Mouse (Mus musculus) urinary bladder, postnatal 36 days (tissue): Measurements from ENCODE around the gene Chtop.

Experiments
- DNase-seq, 2 experiments: peaks; one replicate each; pipeline ENCODE4 v3.0.0; 2022; ENCODE audit warnings: low spot score in 2 of 2, mixed read lengths in 1 of 2

Chtop gene

DNA sequence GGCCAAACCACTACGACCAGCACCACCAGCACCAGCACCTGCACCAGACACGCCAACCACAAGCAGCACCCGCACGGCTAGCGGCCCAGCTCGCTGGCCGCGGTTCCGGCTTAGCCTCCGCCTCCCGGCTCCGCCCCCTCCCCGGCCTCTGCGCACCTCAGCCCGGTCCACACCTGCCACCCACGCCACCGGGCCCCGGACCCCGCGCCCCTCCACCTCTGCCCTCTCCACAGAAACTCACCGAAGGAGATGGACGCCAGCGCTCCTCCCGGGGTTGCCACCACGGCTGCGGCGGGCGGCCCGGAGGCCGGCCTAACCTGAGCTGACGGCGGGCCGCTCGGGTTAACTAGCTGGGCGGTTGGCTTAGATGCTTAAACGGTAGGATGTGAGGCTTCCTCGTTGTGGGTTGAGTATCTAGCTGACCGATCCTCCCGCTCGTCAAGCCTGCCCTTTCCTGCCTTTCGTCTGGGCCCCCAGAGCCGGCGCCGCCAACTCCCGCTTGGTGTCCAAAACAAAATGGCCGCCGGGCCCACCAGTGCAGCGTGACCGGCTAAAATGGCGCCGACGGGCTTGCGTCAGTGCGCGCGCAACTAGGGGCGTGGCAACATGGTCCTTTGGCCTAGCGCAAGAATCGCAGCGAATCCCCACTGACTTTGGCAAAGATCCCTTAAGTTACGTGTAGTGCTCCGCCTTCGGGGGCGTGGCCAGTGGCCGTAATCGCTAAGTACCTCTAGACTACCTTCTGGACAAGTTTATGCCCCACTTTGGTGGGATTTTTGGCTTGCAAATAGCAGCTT is at the start of gene Chtop:
Gene Chtop, minus strand, starts transcription at position 549 of the 797 bp plus-strand sequence.
- DNase-seq: peak; percentile 99 to 100

DNA sequence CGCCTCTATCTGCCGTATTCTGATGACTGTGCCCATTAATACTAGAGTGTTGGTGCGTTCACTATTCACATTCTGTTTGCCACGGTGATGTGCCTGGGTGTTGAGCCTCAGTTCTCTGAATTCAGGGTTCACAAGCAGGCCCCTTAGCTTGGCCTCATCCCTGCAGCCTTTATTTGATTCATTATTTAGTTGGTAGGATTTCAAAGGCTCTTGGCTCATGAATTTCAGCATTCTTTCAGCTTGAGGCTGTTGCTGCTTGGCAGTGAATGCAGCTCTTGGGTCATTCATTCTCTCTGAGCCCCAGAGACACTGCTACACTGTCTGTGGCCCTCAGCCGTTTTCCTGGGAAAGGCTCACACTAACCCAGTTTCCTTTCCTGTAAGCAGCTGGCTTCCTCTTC is 46.7 kb upstream of the Chtop start:
- no peak for DNase-seq

DNA sequence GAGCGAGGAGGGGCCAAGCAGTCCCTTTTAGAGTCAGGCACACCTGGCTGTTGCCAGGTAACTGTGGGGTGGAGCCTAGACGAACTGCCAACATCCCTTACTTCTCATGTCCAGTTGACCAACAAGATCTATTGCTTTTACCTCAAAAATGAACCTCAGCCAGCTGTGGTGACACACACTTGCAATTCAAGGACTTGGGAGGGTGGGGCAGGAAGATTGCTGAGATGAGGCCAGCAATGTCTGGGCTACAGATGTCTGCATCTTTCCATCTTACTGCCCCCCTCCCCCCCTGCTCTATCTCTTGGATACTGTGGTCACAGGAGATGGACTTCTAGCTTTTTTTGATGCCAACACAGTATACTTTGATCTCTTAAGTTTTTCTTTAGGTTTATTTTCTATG is 42.9 kb upstream of the Chtop start:
- DNase-seq: no peak

DNA sequence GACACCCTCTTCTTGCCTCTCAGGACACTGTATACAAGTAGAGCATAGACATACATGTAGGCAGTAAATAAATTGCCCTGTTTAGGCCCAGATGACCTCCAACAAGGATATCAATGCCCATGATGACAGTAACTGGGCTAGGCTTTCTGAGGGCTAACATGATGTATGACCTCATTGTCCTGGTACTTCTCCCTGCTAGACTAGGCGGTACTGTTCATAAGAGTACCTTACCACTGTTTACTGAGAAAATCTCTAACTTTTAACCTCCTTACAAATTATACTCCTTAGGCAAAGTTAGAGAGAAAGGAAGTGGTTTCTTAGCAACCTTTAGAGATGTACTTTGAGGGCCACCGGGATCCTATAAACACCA is 41.1 kb upstream of the Chtop start:
- DNase-seq: no peak

DNA sequence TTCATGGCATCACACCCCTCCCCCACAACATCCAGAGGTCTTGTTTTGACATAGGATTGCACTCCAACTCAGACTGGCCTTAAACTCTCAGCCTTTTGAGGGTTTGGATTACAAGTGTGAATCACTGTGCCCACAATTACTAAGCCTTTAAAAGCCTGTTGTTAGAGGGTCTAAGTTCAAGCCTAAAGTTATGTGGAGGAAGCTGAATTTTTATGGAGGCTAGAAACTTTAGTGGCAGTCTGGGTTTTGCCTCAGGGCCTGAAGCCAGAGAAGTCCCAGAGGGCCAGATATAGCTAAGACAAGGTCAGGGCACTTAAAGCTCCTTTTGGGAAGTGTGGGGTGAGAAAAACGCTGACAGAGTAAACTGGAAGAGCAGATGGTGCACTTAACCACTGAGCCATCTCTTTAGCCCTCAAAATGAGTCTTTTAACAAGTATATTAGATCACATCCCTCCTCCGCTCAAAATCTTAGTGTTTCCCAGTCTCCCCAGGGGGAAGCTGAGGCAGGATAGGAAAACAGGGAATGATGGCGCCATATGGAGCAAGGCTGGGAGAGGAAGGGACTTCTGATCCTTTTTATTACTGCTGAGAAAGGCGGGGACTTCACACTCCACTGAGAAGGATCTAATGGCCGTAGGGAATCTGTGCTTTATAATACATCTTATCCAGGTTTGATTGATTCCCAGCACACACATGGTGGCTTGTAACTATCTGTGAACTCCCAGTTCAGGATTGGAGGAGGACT is 40.5 kb upstream of the Chtop start:
- no peak for DNase-seq

DNA sequence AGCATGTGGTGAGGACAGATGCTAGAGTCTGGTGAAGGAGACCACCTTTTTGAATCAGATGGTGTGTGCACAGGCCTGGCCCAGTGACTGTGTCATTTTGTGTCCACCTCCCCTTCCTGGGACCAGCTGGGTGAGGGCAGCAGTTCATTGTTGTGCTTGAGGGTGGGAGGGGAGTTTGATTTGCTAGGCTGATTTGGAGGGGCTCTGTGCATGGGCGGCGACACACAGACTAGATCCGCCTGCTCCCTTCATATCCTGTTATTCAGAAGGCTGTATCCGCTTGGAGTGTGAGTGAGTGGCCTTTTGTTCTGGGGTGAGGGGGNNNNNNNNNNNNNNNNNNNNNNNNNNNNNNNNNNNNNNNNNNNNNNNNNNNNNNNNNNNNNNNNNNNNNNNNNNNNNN is 31.6 kb upstream of the Chtop start:
- DNase-seq: no peak

DNA sequence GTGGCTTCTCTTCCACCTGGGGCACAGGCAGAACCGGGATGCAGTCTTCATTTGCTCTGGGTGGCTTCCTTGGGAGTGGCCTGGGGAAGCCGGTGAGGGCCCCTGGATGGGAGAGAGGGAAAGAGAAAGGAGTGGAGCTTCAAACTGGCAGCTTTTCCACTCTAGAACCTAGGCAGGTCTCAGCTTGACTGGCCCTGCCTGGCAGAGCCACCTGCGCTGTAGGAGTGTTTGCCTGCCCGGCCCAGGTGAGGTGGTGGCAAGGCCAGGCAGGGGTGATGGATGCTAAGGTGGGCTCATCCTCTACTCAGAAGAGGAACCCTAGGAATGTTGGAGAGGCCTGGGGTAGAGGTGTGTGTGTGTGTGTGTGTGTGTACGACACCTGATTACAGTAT is 28.6 kb upstream of the Chtop start:
- peak in 1 of 2 experiments; percentile 54 for DNase-seq

DNA sequence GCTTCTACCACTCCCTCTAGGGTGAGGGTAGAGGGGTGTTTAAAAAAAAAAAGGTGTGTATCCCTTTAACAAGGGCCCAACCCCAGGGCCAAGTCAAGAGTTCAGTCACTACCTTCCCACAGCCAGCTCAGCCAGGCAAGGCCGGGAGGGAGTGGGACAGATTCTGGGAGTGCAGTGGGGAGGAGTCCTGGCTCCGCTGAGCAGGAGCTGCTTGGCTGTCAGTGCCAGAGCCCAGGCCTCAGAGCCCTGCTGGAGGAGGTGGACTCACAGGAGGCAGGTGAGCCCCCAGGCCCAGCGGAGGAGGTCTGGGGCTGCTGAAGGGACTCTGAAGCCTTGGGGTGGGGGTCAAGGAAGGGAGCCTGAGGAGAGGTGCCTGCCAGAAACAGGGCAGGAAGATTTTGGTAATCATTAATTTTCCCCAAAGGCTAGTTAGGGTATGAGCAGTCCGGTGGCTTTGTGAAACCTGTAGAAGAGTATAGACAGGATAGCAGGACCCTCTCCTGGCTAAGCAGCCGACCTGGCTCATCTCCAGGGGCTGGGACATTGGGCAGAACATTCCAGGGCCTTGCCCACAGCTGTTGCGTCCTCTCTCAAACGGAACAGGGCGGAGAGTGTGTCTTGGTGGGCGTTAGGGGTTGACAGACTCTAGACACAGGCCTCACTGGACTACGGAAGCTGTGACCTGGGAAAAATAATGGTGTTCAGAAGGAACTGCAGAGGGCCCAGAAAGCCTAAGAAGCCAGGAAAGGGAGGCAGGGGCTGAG is 28.0 kb upstream of the Chtop start, which contains the start of gene S100a16:
Gene S100a16, plus strand, starts transcription at position 114 of the 764 bp plus-strand sequence.
- peak; percentile 73 to 87 for DNase-seq

DNA sequence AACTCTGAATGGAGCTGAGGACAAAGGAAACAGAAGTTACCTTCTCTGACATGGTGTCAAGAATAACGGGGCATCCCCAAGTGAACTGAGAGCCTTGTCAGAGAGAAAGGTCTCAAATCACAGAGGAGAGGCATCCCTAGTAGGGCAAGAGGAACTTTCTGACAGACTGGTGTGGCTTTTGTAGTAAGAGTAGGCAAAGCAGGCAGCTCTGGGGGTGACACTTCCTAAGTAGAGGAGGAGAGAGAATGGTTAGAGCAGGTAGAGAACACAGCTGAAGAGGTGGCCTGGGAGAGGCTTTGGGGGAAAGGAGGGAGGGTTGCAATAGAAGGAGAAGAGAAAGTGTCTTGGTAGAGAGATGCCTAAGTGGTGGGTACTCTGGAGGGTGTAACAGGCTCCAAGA is 26.1 kb upstream of the Chtop start:
- no peak for DNase-seq

DNA sequence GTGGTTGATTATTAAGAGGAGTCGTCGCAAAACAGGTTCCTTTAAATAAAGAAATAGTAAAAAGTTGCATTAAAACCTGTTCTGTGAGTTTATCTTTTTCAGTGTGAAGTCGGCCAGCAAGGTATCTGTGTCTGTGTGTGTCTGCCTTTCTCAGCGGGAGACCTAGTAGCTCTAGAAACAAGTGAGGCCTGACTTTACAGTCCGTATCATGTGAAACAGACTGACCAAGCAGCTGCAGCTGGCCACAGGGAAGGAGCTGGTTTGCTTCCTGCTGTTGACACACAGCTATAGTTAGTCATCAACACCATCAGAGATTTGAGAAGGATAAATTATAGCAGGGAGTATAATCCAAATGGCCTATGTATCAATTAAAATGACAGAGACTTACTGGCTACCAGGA is 22.4 kb upstream of the Chtop start:
- no peak for DNase-seq

DNA sequence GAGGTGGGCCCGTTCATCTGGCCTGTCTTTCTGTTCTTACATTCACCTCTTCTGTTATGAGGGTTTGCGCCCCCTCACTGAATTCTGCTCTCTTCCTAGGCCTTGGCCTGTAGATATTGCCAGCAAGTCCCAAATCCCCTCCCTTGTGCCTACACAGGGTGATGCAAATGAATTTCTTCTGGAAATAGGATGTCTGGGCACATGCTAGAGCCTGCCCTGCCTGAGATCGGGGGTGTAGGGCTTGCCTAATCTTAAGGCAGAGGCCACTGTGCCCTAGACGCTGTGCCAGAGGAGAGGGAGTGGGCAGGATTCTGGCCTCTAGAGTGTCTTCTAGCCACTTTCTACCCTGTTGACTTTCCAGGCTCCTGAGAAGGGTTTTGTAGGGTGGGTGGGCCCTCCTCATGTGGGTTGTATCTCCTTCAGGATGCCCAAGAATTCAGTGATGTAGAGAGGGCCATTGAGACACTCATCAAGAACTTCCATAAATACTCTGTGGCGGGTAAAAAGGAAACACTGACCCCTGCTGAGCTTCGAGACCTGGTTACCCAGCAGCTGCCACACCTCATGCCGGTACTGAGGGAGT is 18.1 kb upstream of the Chtop start:
- DNase-seq: no peak

DNA sequence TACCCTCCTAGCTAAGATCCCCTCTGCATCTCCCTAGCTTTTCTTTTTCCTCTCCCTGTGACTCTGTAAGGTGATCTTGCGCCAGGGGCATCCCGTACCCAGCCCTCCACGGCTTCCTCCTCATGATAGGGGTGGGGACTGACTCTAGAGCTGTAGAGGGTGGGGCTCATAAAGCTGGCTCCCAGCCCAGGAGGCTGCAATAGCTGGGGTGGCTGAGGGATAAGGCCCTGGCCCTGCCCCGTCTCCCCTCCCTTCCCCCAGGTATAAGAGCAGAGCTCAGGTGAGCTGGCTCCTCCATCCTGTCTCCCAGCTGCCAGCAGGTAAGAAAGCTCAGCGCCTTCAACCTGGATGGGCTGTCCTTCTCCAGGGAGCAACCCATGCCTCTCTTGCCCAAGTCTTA is 17.3 kb upstream of the Chtop start, which contains the start of gene S100a14:
Gene S100a14, plus strand, starts transcription at position 277 of the 400 bp plus-strand sequence.
- peak; percentile 69 to 78 for DNase-seq

DNA sequence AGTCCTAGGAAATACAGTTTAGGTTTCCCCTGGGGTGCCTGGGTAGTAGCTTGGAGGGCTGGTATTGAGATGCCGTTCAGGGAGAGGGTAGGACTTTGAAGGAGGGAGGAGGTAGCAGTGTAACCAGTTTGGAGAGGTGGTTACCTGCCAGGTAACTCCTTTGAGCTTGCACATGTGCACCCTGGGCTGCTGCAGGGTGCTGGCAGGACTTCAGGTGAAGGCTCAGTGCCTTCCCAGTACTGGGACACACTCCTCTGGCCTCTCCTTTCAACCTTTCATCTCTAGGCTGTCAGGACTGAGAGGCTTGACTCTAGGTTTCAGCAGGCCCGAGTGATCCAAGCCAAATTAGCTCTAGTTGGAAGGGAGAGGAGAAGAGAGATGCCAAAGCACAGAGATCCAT is 16.8 kb upstream of the Chtop start:
- no peak for DNase-seq

DNA sequence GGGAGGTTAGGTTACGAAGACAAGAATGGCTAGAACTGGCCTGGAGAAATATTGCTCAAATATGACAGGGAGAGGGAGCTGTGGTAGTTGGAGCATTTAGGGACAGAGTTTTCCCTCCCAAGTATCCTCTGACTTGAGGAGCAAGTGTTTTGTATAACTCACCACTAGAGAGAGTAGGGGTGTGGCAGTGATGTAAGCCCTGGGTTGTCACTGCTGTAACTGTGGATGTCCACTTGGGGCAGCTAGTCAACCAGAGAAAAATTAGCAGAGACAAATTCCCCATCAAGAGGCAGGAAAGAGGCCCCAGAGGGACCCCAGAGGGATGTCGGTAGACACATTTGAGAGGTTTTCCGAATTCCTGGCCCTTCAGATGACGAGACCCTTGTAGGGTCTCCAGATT is 16.1 kb upstream of the Chtop start:
- DNase-seq: peak in 1 of 2 experiments; percentile 62

DNA sequence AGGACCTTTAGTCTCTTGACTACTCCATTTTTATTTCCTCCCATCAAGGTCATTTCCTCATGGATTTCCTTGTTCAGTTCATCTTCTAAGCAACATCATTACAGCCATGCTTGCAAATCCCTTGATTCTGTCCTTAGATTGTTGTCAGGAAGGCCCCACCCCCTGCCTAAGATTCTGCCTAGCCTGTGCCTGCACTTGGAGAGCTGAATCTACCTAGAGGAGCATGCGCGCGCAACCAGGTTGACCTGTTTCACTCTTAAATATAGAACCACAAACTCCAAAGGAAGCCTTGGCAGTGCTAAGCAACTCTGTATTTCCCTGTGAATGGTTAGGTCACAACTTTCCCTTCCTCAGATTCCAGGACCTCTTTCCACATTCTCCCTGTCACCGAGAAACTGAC is 8.4 kb upstream of the Chtop start:
- DNase-seq: no peak

DNA sequence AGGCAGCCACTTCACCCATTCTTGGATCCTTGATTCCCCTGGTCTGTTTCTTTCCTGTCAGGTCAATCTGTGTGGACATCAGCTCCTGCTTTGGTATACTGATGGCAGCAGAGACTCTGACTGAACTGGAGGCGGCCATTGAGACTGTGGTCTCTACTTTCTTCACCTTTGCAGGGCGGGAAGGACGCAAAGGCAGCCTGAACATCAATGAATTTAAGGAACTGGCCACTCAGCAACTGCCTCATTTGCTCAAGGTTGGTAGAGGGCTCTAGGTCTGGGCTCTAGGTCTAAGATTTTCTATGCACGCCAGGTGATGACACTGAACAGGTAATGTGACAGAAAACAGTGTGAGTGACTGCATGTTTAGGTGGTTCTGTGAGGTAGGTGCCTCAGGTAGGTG is 6.5 kb upstream of the Chtop start:
- no peak for DNase-seq

DNA sequence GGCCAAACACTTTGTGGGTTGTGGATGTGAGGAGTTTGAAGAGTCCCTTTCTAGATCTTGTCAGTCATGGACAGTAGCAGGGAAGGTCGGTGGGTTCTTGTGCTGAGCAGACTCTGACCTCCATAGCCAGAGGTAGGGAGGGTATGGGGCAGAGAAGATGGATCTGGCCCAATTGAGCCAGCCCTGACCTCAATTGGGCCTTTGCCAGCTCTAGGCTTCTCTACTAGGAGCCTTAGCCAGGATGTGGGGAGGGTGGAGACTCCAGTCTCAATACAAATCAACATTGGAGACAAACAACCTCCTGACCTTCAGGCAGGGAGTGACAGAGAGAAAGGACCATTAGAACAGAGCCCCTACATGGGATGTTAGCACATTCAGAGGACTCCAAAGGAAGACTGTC is 5.9 kb upstream of the Chtop start:
- peak in 1 of 2 experiments; percentile 38 for DNase-seq

DNA sequence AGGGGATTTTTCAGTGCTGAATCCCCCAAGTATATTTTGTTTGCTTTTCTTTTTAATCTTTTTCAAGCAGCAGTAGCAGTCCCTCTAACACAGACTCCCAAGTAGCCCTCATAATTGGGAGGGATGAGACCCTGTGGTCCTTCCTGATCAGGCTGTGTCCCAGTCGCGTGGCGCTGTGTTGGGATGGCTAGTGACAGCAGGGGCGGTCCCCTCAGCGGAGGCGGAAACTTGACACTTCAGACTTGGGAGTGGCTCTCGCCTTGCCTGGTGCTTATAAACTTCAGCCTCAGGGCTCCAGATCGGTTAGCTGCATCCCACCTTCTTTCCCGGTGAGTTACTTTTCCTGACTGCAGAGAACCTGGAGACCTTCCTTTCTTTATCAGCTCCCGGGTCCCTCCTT is 5.4 kb upstream of the Chtop start:
- peak in 1 of 2 experiments; percentile 82 for DNase-seq

DNA sequence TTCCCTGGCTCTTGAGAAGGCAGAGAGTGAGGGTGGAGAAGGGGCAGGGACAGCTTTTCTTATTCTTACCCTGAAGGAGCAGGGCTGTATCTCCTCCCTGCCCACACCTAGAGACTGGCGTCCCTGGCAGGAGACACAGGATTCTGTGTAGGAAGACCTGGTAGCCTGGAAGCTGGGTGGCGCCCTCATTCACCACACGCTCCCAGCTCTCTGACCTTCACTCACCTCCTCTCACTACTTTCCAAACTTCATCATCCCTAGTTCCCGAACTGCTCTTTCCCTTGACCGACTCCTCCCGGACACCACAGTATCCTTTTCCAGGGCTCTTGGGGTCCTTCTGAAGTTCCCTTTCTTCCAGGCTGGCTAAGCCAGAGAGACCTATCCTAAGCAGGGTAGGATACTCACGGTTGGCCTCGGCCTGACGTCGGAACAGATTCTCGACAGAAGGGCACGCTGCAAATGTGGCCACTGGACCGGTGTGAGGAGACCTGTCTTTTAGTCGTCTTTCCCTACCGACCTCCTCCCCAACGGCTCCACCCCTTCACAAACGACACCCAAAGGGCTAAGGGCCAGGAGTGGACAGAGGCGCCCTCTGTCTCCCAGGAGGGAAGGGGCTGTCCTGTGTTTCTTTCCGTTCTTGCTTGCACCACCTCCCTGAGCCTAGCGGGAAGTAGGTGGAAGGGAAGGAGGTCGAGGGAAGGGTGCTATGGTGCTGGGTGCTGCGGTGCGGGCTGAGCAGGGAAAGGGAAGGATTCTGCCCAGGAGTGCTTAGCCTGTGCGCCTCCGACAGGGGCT is 4.7 kb upstream of the Chtop start, which contains the start of the genes S100a1 and S100a13:
Gene S100a1, minus strand, starts transcription at position 597 of the 795 bp plus-strand sequence.
Gene S100a13, plus strand, starts transcription at position 640 of the 795 bp plus-strand sequence.
- peak; percentile 68 to 85 for DNase-seq

DNA sequence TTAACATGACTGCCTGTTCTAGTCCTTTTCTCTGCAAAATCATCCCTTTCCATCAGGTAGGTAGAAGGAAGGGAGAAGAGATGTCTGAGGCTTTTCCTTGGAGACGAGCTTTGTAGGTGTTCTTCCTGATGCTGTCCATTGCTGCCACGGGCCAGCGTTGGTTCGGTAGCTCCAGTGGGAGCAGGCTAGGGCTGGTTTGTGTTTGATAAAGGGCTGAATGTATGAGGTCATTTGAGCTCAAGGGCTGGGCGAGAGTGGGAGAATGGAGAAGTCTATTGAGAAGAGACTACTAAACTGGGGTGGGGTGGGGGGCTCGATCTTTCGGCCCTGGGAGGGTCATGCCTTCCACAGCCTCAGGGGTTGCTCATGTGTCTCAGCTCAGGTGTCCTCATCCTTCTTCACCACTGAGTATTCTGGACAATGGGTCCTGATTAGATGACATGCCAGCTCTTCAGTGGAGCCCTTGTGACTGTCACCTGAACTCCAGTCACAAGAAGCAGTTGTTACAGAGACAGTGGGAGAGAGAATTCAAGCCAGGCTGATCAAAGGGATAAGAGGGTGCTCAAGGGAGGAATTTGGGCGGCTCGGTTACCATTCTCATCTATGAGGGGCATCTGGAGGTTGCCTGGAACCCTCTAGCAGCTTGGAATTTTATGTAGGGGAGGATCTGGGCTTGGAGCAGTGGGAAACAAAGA is 3.8 kb upstream of the Chtop start:
- no peak for DNase-seq
